Mouse (Mus musculus) heart, embryonic 10.5 days (tissue): ENCODE measurements around the gene Arid1b. TPM values are rescaled to one million over a fixed set of nuclear protein-coding genes. Genes with fewer than 3 reads are reported as not detected.

Source experiments
- DNase-seq: peaks from one replicate; pipeline ENCODE4 v3.0.0-alpha.2; 2017; ENCODE audit warnings: low spot score
- H3K27ac ChIP-seq: fragments of 300-500 bp; sonication (generic); 2 replicates; pipeline ENCODE4 v1.5.1; 2016; ENCODE audit warnings: mild to moderate bottlenecking
- H3K27me3 ChIP-seq: fragments of 300-500 bp; sonication (generic); 2 replicates; pipeline ENCODE4 v1.6.1; 2016; ENCODE audit warnings: mild to moderate bottlenecking; ENCODE audit not compliant: poor library complexity, insufficient read depth, severe bottlenecking
- H3K36me3 ChIP-seq: fragments of 300-500 bp; sonication (generic); 2 replicates; pipeline ENCODE4 v1.6.1; 2016; ENCODE audit warnings: mild to moderate bottlenecking, moderate library complexity
- H3K4me1 ChIP-seq: fragments of 300-500 bp; sonication (generic); 2 replicates; pipeline ENCODE4 v1.6.1; 2016; ENCODE audit warnings: mild to moderate bottlenecking
- H3K4me3 ChIP-seq: fragments of 300-500 bp; sonication (generic); 2 replicates; pipeline ENCODE4 v1.5.1; 2016; ENCODE audit warnings: mild to moderate bottlenecking, moderate library complexity
- H3K9me3 ChIP-seq: fragments of 300-500 bp; sonication (generic); 2 replicates; pipeline ENCODE4 v1.6.1; 2016; ENCODE audit warnings: mild to moderate bottlenecking, moderate library complexity
- WGBS: fragments of 180-500 bp; shearing (Covaris S2); methylation state at CpG from one replicate; pipeline ENCODE4 v1.1.7; 2016; 5-methylcytosine and 5-hydroxymethylcytosine counted together
- polyA plus RNA-seq: library from polyadenylated mRNA; unstranded; fragments of >200 nt; fragmentation: Nextera tagmentation; extraction: Ambion mirVana; gene quantifications from 2 replicates; pipeline ENCODE4 v1.2.1, GENCODE M21; 2016

Gene Arid1b
- polyA plus RNA-seq, 1 experiment from 2014 or later = 8.4 TPM

DNA sequence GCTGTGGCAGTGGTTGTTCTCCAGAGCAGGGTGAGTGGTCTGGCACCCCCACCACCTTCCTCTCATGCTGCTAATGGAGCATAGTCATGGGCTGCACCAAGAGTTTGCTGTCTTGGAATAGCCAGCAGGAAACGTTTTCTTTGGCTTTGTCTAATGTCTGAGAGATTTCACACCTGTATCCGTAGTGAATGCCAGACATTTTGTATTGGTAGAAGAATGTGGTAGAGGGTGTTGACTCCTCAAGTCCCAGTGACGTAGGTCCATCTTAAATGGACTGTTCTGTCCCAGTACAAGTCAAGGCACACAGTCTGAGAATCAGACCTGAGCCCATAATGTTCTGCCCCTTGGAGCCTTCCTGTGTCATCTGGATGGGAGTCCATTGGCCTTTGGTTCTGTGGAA lies 39.2 kb downstream of the Arid1b start:
- no peak for DNase-seq
- H3K9me3 ChIP-seq = no peaks in the 10 kb centered on the region
- H3K4me3 ChIP-seq = no peak overlapping the region
- no peaks in the 10 kb centered on the region for H3K36me3 ChIP-seq
- no peak overlapping the region for H3K27ac ChIP-seq
- WGBS = 63% methylated on average over 3 of the region's 3 CpGs
- peaks cover 7% of the 10 kb centered on the region; the same call in 1 of the 2 replicates for H3K4me1 ChIP-seq
- no peaks in the 10 kb centered on the region for H3K27me3 ChIP-seq

DNA sequence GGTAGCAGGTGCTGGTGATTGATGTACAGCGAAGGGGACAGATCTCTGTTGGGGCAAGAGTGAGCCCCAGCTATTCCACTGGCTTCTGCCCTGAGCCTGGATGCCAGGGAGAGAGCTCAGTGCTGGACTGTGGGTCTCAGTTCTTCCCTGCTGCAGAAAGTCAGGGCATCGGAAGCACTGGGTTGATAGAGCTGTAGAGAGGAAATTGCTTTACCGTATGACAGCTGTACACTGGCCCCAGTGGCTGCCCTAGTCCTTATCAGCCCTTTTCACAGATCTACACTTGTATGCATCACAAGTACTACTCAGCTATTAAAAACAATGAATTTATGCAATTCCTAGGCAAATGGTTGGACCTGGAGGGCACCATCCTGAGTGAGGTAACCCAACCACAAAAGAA lies 40.1 kb downstream of the Arid1b start:
- no peak for DNase-seq
- no peaks in the 10 kb centered on the region for H3K9me3 ChIP-seq
- 61% methylated on average over 3 of the region's 3 CpGs for WGBS
- peaks cover 13% of the 10 kb centered on the region for H3K4me1 ChIP-seq
- no peaks in the 10 kb centered on the region for H3K36me3 ChIP-seq
- H3K4me3 ChIP-seq = no peak overlapping the region
- no peak overlapping the region for H3K27ac ChIP-seq
- H3K27me3 ChIP-seq = no peaks in the 10 kb centered on the region

DNA sequence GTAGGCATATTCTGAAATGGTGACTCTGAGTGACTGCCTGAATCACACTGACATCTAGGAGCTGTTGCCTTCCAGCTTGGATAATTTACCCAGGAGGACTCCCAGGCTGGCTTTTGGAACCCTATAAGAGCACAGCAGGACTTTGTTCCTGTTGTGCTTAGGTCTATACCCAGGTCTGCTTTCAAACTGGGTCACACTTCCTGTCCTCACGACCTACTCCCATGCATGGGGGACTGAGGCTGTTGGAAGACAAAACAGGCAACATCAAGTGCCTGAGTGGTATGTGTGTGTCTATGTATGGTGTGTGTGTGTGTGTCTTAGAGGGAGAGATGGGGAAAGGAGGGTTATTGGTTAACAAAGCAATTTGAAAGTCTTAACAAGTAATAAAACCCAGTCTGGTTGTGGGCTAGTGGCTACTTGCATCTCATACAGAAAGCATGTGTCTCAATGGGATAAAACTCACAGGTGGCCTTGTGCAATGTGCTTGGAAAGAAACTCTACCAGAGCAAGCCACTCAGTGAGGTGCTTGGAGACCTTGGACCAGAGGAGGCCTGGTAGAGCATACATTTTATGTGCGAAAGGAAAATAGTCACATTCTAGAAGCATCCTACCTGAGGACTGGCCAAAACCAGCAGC lies 42.2 kb downstream of the Arid1b start:
- peaks cover 8% of the 10 kb centered on the region; the same call in 1 of the 2 replicates for H3K36me3 ChIP-seq
- 57% methylated on average over 2 of the region's 2 CpGs for whole genome bisulfite sequencing
- H3K9me3 ChIP-seq = no peaks in the 10 kb centered on the region
- DNase-seq = no peak
- no peak overlapping the region for H3K27ac ChIP-seq
- H3K4me3 ChIP-seq = no peak overlapping the region
- peaks cover 19% of the 10 kb centered on the region for H3K4me1 ChIP-seq
- H3K27me3 ChIP-seq = no peaks in the 10 kb centered on the region

DNA sequence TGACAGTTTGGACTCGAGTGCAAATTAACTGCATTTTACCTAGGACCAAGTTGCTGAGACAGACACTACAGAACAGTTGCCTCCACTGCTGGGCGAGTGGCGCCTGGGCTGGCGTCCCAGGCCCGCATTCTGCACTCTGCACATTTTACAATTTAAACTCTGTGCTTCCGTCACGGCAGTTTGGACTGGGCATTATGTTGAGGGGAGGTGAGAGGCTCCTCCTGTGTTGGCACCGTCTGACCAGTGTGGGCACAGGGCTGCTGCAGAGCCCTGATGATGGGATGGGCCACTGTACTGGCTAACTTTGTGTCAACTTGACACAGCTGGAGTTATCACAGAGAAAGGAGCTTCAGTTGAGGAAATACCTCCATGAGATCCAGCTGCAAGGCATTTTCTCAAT lies 43.1 kb downstream of the Arid1b start:
- no peak for DNase-seq
- Histone ChIP-seq H3K4me3 (no peak overlapping the region), H3K4me1 (peaks cover 19% of the 10 kb centered on the region), H3K27me3 (no peaks in the 10 kb centered on the region), H3K9me3 (no peaks in the 10 kb centered on the region), H3K36me3 (peaks cover 14% of the 10 kb centered on the region; the same call in 1 of the 2 replicates), H3K27ac (no peak overlapping the region)
- WGBS = 89% methylated on average over 8 of the region's 8 CpGs

DNA sequence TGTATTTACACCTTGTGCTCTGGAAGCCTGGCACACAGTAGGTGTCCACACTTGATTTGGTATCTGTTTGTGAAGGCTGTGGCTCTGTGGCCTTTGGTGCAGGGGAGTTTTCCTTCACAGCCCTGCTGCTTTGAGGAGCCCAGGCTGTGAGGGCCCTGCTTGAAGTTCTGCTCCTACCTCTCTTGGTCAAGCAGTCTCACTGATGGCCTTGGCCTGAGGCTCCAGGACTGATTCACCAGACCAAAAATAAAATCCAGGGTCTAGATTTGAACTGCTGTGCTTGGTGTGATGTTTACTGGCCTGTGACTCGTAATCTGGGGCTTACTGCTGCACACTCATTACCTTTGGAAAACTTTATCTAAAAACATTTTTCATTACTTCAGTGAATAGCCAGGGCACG lies 45.7 kb downstream of the Arid1b start:
- Histone ChIP-seq H3K36me3 (peaks cover 14% of the 10 kb centered on the region; the same call in 1 of the 2 replicates), H3K4me1 (peaks cover 14% of the 10 kb centered on the region), H3K9me3 (no peaks in the 10 kb centered on the region), H3K27me3 (no peaks in the 10 kb centered on the region), H3K27ac (no peak overlapping the region), H3K4me3 (no peak overlapping the region)
- no peak for DNase-seq
- WGBS = 82% methylated on average over 2 of the region's 2 CpGs

DNA sequence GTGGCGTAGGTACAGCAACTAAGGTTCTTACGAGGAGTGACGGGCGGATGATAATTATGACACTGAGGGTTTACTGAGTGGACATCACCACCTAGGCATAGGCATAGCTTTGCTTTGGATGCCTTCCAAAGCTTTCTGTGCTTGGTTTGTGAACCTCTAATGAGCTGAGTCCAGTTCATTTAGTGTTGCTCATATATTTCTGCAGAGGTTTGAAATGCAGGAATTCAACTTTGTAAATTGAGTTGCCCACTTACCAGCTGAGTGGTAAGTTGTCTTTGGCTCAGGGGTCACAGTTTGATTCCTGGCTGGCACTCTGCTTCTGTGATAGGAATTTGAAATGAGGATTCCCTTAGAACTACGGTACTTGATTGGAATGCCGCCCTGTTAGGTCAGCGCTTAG lies 49.7 kb downstream of the Arid1b start:
- WGBS = 82% methylated on average over 7 of the region's 7 CpGs
- Histone ChIP-seq H3K27me3 (peaks cover 3% of the 10 kb centered on the region; the same call in 1 of the 2 replicates), H3K27ac (no peak overlapping the region), H3K4me1 (peaks cover 11% of the 10 kb centered on the region; the same call in 1 of the 2 replicates), H3K4me3 (no peak overlapping the region), H3K36me3 (peaks cover 14% of the 10 kb centered on the region; the same call in 1 of the 2 replicates), H3K9me3 (no peaks in the 10 kb centered on the region)
- DNase-seq = no peak

DNA sequence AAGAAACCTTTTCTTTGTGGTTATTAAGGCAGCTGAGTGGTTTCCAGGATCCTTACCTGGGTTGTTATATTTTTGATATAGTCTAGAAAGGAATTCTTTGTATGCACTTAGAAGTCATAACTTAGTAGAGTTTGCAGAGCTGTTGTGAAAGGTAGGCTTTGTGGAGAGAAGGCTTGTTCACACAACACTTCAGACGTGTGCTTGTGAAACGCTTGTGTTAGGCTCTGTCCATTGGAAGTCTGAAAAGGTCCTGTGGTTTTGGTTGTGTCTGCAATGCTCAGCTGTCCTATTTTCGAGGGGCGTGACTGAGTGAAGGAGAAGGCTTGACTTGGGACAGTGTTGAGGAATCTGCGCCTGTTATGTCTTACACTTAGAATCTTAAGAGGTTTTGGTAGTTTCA lies 51.5 kb downstream of the Arid1b start:
- Histone ChIP-seq H3K9me3 (no peaks in the 10 kb centered on the region), H3K36me3 (peaks cover 12% of the 10 kb centered on the region; the same call in 1 of the 2 replicates), H3K4me3 (no peak overlapping the region), H3K27ac (no peak overlapping the region), H3K27me3 (peaks cover 3% of the 10 kb centered on the region; the same call in 1 of the 2 replicates), H3K4me1 (peaks cover 12% of the 10 kb centered on the region)
- WGBS = 83% methylated on average over 5 of the region's 5 CpGs
- DNase-seq = no peak

DNA sequence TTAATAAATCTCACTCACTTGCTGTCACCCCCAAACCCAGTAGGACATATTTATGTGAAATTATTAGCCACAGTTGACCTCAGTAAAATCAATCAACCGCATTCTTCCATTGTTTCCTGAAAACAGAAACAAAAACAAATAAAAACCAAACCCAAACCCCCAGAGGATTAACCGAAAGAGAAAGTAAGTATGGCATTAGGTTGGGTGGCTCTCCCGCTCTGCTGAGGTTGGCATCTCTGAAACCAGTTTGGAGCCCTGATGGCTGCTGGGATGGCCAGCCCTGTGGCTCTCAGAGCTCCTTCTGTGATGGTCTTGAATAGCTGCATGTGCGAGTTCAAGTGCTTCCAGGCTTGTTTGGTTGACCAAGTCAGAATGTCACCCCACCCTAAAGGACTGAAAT lies 53.2 kb downstream of the Arid1b start:
- Histone ChIP-seq H3K4me3 (no peak overlapping the region), H3K36me3 (no peaks in the 10 kb centered on the region), H3K27me3 (peaks cover 3% of the 10 kb centered on the region; the same call in 1 of the 2 replicates), H3K9me3 (no peaks in the 10 kb centered on the region), H3K4me1 (peaks cover 30% of the 10 kb centered on the region), H3K27ac (no peak overlapping the region)
- WGBS = 86% methylated on average over 4 of the region's 4 CpGs
- DNase-seq = no peak

DNA sequence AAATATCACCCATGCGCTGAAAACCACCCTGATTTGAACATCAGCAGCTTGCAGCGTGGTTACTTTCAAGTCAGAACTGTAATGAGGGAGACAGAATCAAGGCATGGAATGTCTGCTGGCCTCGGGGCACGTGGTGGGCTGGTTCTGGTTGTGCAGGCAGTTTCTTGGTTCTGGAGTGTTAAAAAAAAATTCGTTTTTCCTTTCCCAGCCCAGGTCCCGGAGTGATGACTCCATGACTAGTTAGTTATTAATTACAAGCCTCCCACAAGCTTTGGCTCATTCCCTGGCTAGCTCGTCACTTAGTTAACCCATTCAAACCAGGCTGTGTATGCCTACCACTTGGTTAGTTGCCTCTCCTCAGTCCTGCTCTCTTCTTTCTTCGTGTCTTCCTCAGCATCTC lies 56.1 kb downstream of the Arid1b start:
- no peak for DNase-seq
- peaks cover 27% of the 10 kb centered on the region for H3K27me3 ChIP-seq
- 83% methylated on average over 8 of the region's 8 CpGs for WGBS
- H3K4me1 ChIP-seq = peaks cover 44% of the 10 kb centered on the region
- no peak overlapping the region for H3K4me3 ChIP-seq
- no peak overlapping the region for H3K27ac ChIP-seq
- H3K9me3 ChIP-seq = no peaks in the 10 kb centered on the region
- H3K36me3 ChIP-seq = no peaks in the 10 kb centered on the region

DNA sequence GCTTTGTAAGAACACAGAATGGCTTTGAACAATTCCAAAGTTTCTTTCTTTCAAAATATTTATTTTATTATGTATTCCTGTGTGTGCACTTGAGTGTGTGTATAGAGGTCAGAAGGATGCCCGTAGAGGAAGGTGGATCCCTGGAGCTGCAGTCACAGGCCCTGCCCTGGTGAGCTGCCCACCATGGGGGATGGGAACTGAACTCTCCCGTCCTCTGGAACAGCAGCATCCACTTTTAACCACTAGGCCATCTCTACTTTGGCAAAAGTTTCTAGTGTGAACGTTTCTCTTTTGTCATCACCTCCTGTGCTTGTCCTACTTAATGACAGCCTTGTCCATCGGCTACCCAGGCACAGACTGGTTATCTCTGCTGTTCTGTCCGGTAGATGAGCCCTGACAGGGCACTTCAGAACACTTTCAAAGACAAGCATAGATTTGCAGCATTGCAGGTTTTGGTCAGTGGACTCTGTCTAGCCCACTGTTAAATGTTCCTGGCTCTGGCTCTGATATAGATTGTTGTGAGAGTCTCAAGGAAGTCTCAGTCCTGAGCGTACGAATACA lies 56.9 kb downstream of the Arid1b start:
- WGBS = 33% methylated on average over 7 of the region's 7 CpGs
- H3K9me3 ChIP-seq = no peaks in the 10 kb centered on the region
- DNase-seq = no peak
- no peak overlapping the region for H3K4me3 ChIP-seq
- H3K4me1 ChIP-seq = peaks cover 51% of the 10 kb centered on the region
- no peak overlapping the region for H3K27ac ChIP-seq
- H3K27me3 ChIP-seq = peaks cover 35% of the 10 kb centered on the region
- no peaks in the 10 kb centered on the region for H3K36me3 ChIP-seq

DNA sequence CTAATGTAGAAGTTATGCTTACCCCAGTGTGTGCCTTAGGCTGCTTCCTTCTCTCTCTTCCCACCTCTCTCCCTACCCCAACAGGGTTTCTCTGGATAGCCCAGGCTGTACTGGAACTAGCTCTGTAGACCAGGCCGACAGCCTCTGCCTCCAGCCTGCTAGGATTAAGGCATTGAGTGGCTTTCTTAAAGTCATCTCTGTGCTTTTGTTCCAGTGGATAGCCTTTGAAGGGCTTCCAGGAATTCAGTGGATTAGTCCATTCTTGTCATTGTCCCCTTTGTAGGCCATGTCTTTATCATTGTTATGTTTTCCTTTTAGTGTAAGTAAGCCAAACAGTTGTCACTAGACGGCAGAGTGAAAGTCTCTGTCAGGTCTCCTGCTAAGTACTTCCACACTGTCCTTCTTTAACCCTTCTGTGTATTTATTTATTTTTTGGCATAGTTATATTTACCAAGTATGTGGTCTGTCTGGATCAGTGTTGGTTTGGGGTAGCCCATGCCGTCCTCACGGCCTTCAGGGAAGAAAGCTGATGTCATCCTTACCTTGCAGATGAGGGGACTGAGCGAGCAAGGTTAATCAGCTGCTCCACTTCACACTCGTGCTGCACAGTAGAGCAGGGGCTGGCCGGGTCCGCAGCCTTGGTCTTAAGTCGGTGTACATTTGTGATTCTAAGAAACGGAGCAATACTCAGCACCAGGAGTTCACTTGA lies 58.1 kb downstream of the Arid1b start:
- H3K27me3 ChIP-seq = peaks cover 35% of the 10 kb centered on the region
- H3K27ac ChIP-seq = no peak overlapping the region
- no peaks in the 10 kb centered on the region for H3K9me3 ChIP-seq
- no peaks in the 10 kb centered on the region for H3K36me3 ChIP-seq
- WGBS = 68% methylated on average over 10 of the region's 10 CpGs
- peaks cover 61% of the 10 kb centered on the region for H3K4me1 ChIP-seq
- DNase-seq = no peak
- H3K4me3 ChIP-seq = no peak overlapping the region

DNA sequence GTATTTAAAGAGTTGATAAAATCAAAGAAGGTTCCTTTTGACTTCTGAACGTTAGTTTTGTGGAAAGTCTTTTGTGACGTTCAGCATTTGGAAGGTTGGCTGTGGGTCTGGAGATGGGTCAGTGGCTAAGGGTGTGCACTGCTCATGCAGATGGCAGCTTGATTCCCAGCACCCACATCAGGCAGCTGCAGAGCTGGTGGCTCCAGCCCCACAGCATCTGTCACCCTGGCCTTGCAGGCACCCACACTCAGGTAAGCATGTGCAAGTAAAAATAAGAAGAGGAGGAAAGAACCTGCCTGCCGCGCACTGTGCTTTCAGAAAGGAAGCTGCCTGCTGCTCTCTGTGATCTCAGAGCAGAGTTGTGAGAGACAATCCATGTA lies 58.7 kb downstream of the Arid1b start:
- H3K4me1 ChIP-seq = peaks cover 66% of the 10 kb centered on the region

DNA sequence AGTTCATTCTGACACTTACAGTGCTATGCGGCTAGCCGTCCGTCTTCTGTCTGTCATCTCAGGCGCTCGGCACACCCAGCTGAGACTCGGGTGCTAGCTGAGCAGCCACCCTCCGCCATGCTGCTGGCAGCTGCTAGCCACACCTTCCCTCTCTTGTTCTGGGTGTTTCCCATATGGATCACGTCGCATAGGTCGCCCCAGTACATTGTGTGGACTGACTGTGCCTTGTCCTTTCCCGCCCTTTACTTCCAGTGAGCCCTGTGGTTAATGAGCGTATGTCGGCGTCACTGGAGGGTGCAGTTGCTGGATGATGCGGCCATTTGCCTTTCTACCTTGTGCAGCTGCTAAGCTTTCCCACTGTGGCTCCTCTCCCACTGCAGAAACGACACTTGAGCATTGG lies 59.1 kb downstream of the Arid1b start:
- H3K4me1 ChIP-seq = peaks cover 70% of the 10 kb centered on the region

More for the DNA sequence above, 58.7 kb downstream of the Arid1b start:
- Histone ChIP-seq H3K4me3 (no peak overlapping the region), H3K36me3 (no peaks in the 10 kb centered on the region), H3K27ac (no peak overlapping the region), H3K9me3 (no peaks in the 10 kb centered on the region), H3K27me3 (peaks cover 35% of the 10 kb centered on the region)
- 82% methylated on average over 4 of the region's 4 CpGs for WGBS
- no peak for DNase-seq

More for the DNA sequence above, 59.1 kb downstream of the Arid1b start:
- Histone ChIP-seq H3K27me3 (peaks cover 35% of the 10 kb centered on the region), H3K36me3 (no peaks in the 10 kb centered on the region), H3K4me3 (no peak overlapping the region), H3K9me3 (no peaks in the 10 kb centered on the region), H3K27ac (no peak overlapping the region)
- DNase-seq = no peak
- WGBS = 80% methylated on average over 16 of the region's 16 CpGs
